8 mouse cellular contexts compared by ENCODE assay signal in the genomic region with DNA sequence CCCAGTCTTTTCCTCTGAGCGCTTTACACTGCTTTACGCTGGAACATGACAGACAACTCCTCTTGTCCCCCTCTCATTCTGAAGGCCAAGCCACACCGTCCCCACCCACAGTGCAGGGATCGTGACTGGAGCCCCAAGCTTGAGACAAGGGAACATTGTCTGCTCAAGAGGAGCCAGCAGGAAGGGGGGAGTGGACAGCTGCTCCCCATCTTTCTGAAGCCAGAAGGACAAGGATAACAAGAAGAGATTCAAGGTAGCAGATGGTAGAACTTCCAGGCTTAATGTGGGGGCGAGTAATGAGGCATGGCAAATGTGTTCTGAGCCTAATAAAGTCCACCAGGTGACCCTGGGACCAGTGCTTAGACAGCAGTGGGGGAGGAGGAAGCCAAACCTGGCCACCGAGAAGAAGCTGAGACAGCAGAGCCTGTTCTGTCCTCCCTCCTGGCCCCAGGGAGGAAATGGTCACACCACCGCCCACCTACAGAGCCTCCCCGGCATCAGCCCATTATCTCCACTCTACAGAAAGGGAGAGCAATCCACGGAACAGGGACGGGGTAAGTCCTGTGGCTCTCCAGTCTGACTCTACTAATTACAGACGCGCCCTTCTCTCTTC. TPM values are rescaled to one million over a fixed set of nuclear protein-coding genes. Genes with fewer than 3 reads are reported as not detected.
DNase-seq lines count a peak whose midpoint lies in the region; ATAC-seq and TF ChIP-seq lines count a peak whose summit lies in the region.

No protein-coding gene starts in this region.

- H3K27me3 ChIP-seq in midbrain, embryonic 14.5 days (ENCODE audit: control insufficient read depth, insufficient read depth, low read length) = peaks cover 21% of the 10 kb centered on the region

- no peak for ATAC-seq in midbrain, embryonic 14.5 days (ENCODE audit: low FRiP score, low TSS enrichment)

- no peaks in the 10 kb centered on the region for H3K9me3 ChIP-seq in midbrain, embryonic 14.5 days (ENCODE audit: control insufficient read depth, low read length)

- H3K27ac ChIP-seq in embryonic fibroblast, embryonic 13.5 days (ENCODE audit: insufficient read depth, low read length) = peak overlapping the region; percentile 59
- H3K27ac ChIP-seq in midbrain, embryonic 14.5 days (replicated peaks; ENCODE audit: low read depth, low read length) = no peak overlapping the region

- no peak for TF ChIP-seq CTCF in embryonic fibroblast, embryonic 13.5 days (IDR thresholded peaks at IDR 0.05; ENCODE audit: borderline replicate concordance, insufficient read depth, low read length)

- peak overlapping the region; percentile 81 for H3K4me2 ChIP-seq in midbrain, embryonic 14.5 days (ENCODE audit: low read length)

- H3K4me3 ChIP-seq in embryonic fibroblast, embryonic 13.5 days (ENCODE audit: insufficient read depth, low read length) = peak overlapping the region; percentile 60
- H3K4me3 ChIP-seq in midbrain, embryonic 14.5 days (replicated peaks; ENCODE audit: low read depth, low read length) = peak overlapping the region; percentile 16; the same call in 1 of the 2 replicates

- H3K4me1 ChIP-seq in embryonic fibroblast, embryonic 13.5 days (ENCODE audit: control insufficient read depth, insufficient read depth, low read length) = peaks cover 15% of the 10 kb centered on the region
- peaks cover 39% of the 10 kb centered on the region for H3K4me1 ChIP-seq in midbrain, embryonic 14.5 days (ENCODE audit: control insufficient read depth, insufficient read depth, low read length)

- WGBS in midbrain, embryonic 14.5 days = 22% methylated on average over 12 of the region's 12 CpGs

- no peaks in the 10 kb centered on the region for H3K36me3 ChIP-seq in midbrain, embryonic 14.5 days (ENCODE audit: control insufficient read depth, insufficient read depth, low read length)

- peak; percentile 16; the same call in 1 of the 2 replicates for TF ChIP-seq POLR2A in embryonic fibroblast, embryonic 13.5 days (IDR thresholded peaks at IDR 0.05; ENCODE audit: low read depth, low read length)

- H3K9ac ChIP-seq in midbrain, embryonic 14.5 days (replicated peaks; ENCODE audit: low read length) = no peak overlapping the region

- DNase-seq in left cerebral cortex, adult 18-20 months (ENCODE audit: low spot score in 2 of 2) = peak; percentile 50 to 61
- no peak for DNase-seq in left cerebral cortex, adult 11 months (ENCODE audit: low spot score)
- DNase-seq in kidney, adult 8-10 months = peak; percentile 60 to 62
- no peak for DNase-seq in midbrain, embryonic 14.5 days
- no peak for DNase-seq in urinary bladder, postnatal 4 days (ENCODE audit: low spot score in 2 of 2)
- DNase-seq in urinary bladder, postnatal 25 days (ENCODE audit: low spot score) = no peak
- DNase-seq in lung, postnatal 10 days = no peak

RNA-seq across cellular contexts. Expression of gene Arhgef17, which starts 5.5 kb away (rescaled TPM):
- 100 to 1,000 TPM; 136 to 141 TPM for total RNA-seq in left cerebral cortex, adult 18-20 months (2021)
- 43.1 and 54.8 TPM in 2 replicates for polyA plus RNA-seq in embryonic fibroblast, embryonic 13.5 days (2011; ENCODE audit: insufficient read length, low read depth, missing spikeins)
- 12.1 and 13.2 TPM in 2 replicates for polyA plus RNA-seq in midbrain, embryonic 14.5 days (2014; fragmentation: Nextera tagmentation; extraction: Ambion mirVana)

RNA-seq across cellular contexts. Expression of gene P2ry6, which starts 48.0 kb away (rescaled TPM):
- total RNA-seq in left cerebral cortex, adult 18-20 months (2021) = 1 to 10 TPM; 2.6 to 3.0 TPM
- polyA plus RNA-seq in embryonic fibroblast, embryonic 13.5 days (2011; ENCODE audit: insufficient read length, low read depth, missing spikeins) = 1.4 and 1.6 TPM in 2 replicates
- 1.8 and 2.7 TPM in 2 replicates for polyA plus RNA-seq in midbrain, embryonic 14.5 days (2014; fragmentation: Nextera tagmentation; extraction: Ambion mirVana)

Comparison
In these comparisons a context has a peak if more than half of its experiments do, and no peak if none do; other contexts are left out.
1. DNase-seq: peak in left cerebral cortex, adult 18-20 months (2 of 2) and kidney, adult 8-10 months (2 of 2); none in left cerebral cortex, adult 11 months (single experiment), midbrain, embryonic 14.5 days (single experiment), urinary bladder, postnatal 4 days (0 of 2), urinary bladder, postnatal 25 days (single experiment) and lung, postnatal 10 days (single experiment).